Mouse (Mus musculus) testis, postnatal 14 days (tissue): ENCODE measurements around the gene Agpat2.

Source experiments
- DNase-seq: peaks from one replicate; pipeline ENCODE4 v3.0.0; 2021; ENCODE audit warnings: low spot score

Gene Agpat2

GRCm38 (mm10) chr2:26603720-26604671 lies at the start of gene Agpat2:
Gene Agpat2 (minus strand): TSS chr2:26604417.
- DNase-seq: peak; percentile 59

GRCm38 (mm10) chr2:26646643-26647293 lies 42.6 kb upstream of the Agpat2 start:
- DNase-seq: peak; percentile 64

GRCm38 (mm10) chr2:26643942-26644341 lies 39.7 kb upstream of the Agpat2 start:
- DNase-seq: no peak

GRCm38 (mm10) chr2:26641006-26641647 lies 36.9 kb upstream of the Agpat2 start:
- DNase-seq: no peak

GRCm38 (mm10) chr2:26639838-26640830 lies 35.9 kb upstream of the Agpat2 start:
- DNase-seq: peak; percentile 94

- no peak for DNase-seq
Observed at GRCm38 (mm10) chr2:26639083-26639482, 34.9 kb upstream of the Agpat2 start.

GRCm38 (mm10) chr2:26638572-26638971 lies 34.4 kb upstream of the Agpat2 start:
- DNase-seq: no peak

- DNase-seq: no peak
Observed at GRCm38 (mm10) chr2:26638039-26638438, 33.8 kb upstream of the Agpat2 start.

- DNase-seq: no peak
Observed at GRCm38 (mm10) chr2:26637316-26637932, 33.2 kb upstream of the Agpat2 start.

- DNase-seq: no peak
Observed at GRCm38 (mm10) chr2:26636325-26636635, 32.1 kb upstream of the Agpat2 start.

GRCm38 (mm10) chr2:26635489-26636324 lies 31.5 kb upstream of the Agpat2 start:
- DNase-seq: no peak

GRCm38 (mm10) chr2:26634629-26635488 lies 30.6 kb upstream of the Agpat2 start:
- DNase-seq: no peak

- no peak for DNase-seq
Observed at GRCm38 (mm10) chr2:26633953-26634530, 29.8 kb upstream of the Agpat2 start.

GRCm38 (mm10) chr2:26632541-26633395 lies 28.6 kb upstream of the Agpat2 start:
- DNase-seq: no peak

GRCm38 (mm10) chr2:26628792-26629437 lies 24.7 kb upstream of the Agpat2 start:
- DNase-seq: no peak

- peak; percentile 75 for DNase-seq
Observed at GRCm38 (mm10) chr2:26627921-26628739, 23.9 kb upstream of the Agpat2 start, which contains the start of gene Fam69b. Gene Fam69b (plus strand): TSS chr2:26628457.
